Mouse (Mus musculus): ENCODE measurements around the gene Gm49337. TPM values are rescaled to one million over a fixed set of nuclear protein-coding genes. Genes with fewer than 3 reads are reported as not detected.

Gene Gm49337
- total and polyA plus RNA-seq, 2 experiments from 2014 or later: not detected

DNA sequence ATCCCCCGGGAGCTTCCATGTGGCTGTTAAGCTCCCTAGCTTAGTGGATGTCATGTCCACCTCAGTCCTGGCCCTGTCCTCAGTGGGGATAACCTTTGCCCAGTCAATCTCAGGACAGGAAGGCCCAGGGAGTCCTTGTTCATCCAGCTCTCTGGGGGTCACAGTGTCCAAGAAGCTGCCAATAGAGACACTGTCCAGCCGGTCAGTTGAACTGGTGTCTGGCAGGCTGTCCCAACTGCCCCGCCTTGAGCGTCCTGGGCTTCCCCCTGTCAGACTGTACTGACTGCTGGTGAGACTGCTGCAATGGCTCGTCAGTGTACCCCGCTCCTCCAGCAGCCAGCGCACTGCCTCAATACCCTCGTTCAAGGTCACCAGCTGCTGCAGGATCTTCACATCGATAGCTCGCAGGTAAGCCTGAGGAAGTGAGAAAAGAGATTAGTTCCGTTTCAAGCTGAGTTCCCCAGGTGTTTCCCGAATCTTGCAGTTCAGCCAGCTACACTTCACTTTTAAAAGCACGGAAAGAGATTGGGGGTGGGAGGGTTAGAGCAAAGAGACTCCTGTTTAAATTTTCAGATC is 35.7 kb upstream of the Gm49337 start:
- no peak overlapping the region for H3K9ac ChIP-seq
- WGBS: 55% methylated on average over 13 of the region's 13 CpGs
- peaks cover 5% of the 10 kb centered on the region; the same call in 1 of the 2 replicates for H3K4me1 ChIP-seq (ENCODE audit: insufficient read depth)
- no peak overlapping the region for H3K27ac ChIP-seq (ENCODE audit: low read depth, low read length)
- TF ChIP-seq CTCF (IDR thresholded peaks at IDR 0.05; ENCODE audit: low read depth): no peak
- no peak overlapping the region for H3K4me3 ChIP-seq (ENCODE audit: low read depth, low read length)
- H3K9me3 ChIP-seq (ENCODE audit: low read length): no peaks in the 10 kb centered on the region
- DNase-seq (no peak), ATAC-seq (no peak)
- no peaks in the 10 kb centered on the region for H3K36me3 ChIP-seq (ENCODE audit: insufficient read depth)
- H3K27me3 ChIP-seq (ENCODE audit: insufficient read depth, low read length): no peaks in the 10 kb centered on the region
- H3K4me2 ChIP-seq (ENCODE audit: low read depth): no peak overlapping the region

GRCm38 (mm10) chr4:116140801-116141574 is 32.2 kb upstream of the Gm49337 start:
- Histone ChIP-seq H3K4me2 (ENCODE audit: low read depth) (no peak overlapping the region), H3K27ac (ENCODE audit: low read depth, low read length) (peak overlapping the region; percentile 54; the same call in 1 of the 2 replicates), H3K36me3 (ENCODE audit: insufficient read depth) (no peaks in the 10 kb centered on the region), H3K4me3 (ENCODE audit: low read depth, low read length) (no peak overlapping the region), H3K4me1 (ENCODE audit: insufficient read depth) (peaks cover 5% of the 10 kb centered on the region; the same call in 1 of the 2 replicates), H3K27me3 (ENCODE audit: insufficient read depth, low read length) (no peaks in the 10 kb centered on the region), H3K9me3 (ENCODE audit: low read length) (no peaks in the 10 kb centered on the region), H3K9ac (no peak overlapping the region)
- ATAC-seq (peak; percentile 70), DNase-seq (peak; percentile 61)
- TF ChIP-seq CTCF (IDR thresholded peaks at IDR 0.05; ENCODE audit: low read depth): no peak
- 76% methylated on average over 7 of the region's 7 CpGs for WGBS

GRCm38 (mm10) chr4:116141736-116142135 is 31.4 kb upstream of the Gm49337 start:
- no peaks in the 10 kb centered on the region for H3K27me3 ChIP-seq (ENCODE audit: insufficient read depth, low read length)
- WGBS: 88% methylated on average over 1 of the region's 1 CpGs
- H3K9ac ChIP-seq: no peak overlapping the region
- H3K9me3 ChIP-seq (ENCODE audit: low read length): no peaks in the 10 kb centered on the region
- H3K4me3 ChIP-seq (ENCODE audit: low read depth, low read length): no peak overlapping the region
- H3K4me2 ChIP-seq (ENCODE audit: low read depth): no peak overlapping the region
- H3K36me3 ChIP-seq (ENCODE audit: insufficient read depth): no peaks in the 10 kb centered on the region
- H3K4me1 ChIP-seq (ENCODE audit: insufficient read depth): peaks cover 5% of the 10 kb centered on the region; the same call in 1 of the 2 replicates
- peak overlapping the region; percentile 54; the same call in 1 of the 2 replicates for H3K27ac ChIP-seq (ENCODE audit: low read depth, low read length)
- DNase-seq: no peak
- ATAC-seq: no peak
- TF ChIP-seq CTCF (IDR thresholded peaks at IDR 0.05; ENCODE audit: low read depth): no peak

DNA sequence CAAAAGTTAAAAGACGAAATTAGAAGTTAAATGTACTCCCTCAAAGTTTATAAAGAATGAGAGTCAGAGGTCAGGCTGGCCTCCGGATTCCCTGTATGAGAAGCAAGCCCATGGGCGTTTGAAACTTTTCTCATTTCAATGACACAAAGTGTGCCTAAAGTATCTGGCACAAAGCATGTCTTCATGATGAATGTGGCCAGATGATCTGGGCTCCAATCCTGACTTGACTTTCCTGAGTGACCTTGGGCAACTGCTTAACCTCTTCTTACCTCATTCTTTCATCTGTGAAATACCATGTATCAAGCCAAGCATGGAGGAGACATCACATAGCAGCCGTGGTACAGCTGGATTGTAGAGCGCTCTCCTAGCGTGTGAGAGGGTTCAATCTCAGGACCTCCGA is 30.9 kb upstream of the Gm49337 start:
- Histone ChIP-seq H3K9me3 (ENCODE audit: low read length) (no peaks in the 10 kb centered on the region), H3K27ac (ENCODE audit: low read depth, low read length) (no peak overlapping the region), H3K4me2 (ENCODE audit: low read depth) (no peak overlapping the region), H3K9ac (no peak overlapping the region), H3K4me3 (ENCODE audit: low read depth, low read length) (no peak overlapping the region), H3K27me3 (ENCODE audit: insufficient read depth, low read length) (no peaks in the 10 kb centered on the region), H3K36me3 (ENCODE audit: insufficient read depth) (no peaks in the 10 kb centered on the region), H3K4me1 (ENCODE audit: insufficient read depth) (peaks cover 5% of the 10 kb centered on the region; the same call in 1 of the 2 replicates)
- 88% methylated on average over 7 of the region's 7 CpGs for WGBS
- no peak for TF ChIP-seq CTCF (IDR thresholded peaks at IDR 0.05; ENCODE audit: low read depth)
- DNase-seq: no peak
- no peak for ATAC-seq

GRCm38 (mm10) chr4:116143317-116143811 is 29.8 kb upstream of the Gm49337 start:
- H3K9me3 ChIP-seq (ENCODE audit: low read length): no peaks in the 10 kb centered on the region
- peaks cover 5% of the 10 kb centered on the region; the same call in 1 of the 2 replicates for H3K4me1 ChIP-seq (ENCODE audit: insufficient read depth)
- DNase-seq (no peak), ATAC-seq (no peak)
- H3K36me3 ChIP-seq (ENCODE audit: insufficient read depth): no peaks in the 10 kb centered on the region
- 5% methylated on average over 7 of the region's 7 CpGs for WGBS
- TF ChIP-seq CTCF (IDR thresholded peaks at IDR 0.05; ENCODE audit: low read depth): no peak
- H3K27me3 ChIP-seq (ENCODE audit: insufficient read depth, low read length): no peaks in the 10 kb centered on the region
- H3K4me2 ChIP-seq (ENCODE audit: low read depth): peak overlapping the region; percentile 88
- no peak overlapping the region for H3K27ac ChIP-seq (ENCODE audit: low read depth, low read length)
- no peak overlapping the region for H3K9ac ChIP-seq
- H3K4me3 ChIP-seq (ENCODE audit: low read depth, low read length): peak overlapping the region; percentile 70

DNA sequence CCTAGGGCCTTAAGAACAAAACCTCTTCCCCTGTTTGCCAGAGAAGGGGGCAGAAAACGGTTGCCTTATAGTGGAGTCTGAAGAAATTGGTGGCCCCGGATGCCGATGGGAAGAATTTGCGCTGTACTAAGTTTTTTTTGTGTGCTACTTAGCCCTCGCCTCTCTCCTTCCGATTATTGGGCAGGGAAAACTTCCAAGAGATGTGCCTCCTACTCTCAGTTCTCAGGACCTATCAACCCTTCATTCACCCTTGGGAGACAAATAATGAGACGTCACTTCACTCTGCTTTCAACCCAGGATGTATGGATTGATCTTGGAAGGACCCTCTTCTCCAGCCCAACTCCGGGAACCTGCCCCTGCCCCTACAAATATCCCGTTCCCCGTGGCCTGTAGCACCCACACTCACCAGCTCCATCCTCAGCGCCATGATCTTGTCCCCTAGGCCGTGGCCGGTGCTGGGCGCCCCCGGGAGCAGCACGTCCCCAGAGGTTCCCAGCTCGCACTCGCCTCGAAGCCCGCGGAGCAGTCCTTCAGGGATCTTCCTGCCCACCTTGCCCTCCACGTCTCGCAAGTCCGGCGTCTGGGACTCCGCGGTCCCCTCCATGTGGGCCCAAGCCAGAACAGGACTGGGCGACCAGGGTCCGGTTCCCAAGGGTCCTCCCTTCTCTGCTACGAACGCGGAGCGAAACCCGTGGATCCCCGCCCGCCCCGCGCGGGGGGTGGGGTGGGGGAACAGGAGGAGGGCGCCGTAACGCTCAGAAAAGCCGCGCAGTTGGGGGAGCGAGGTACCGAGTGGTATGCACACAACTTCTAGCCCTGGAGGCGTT is 29.1 kb upstream of the Gm49337 start:
- Histone ChIP-seq H3K9ac (peak overlapping the region; percentile 73), H3K4me1 (ENCODE audit: insufficient read depth) (peaks cover 5% of the 10 kb centered on the region; the same call in 1 of the 2 replicates), H3K27ac (ENCODE audit: low read depth, low read length) (peak overlapping the region; percentile 30; the same call in 1 of the 2 replicates), H3K9me3 (ENCODE audit: low read length) (no peaks in the 10 kb centered on the region), H3K4me2 (ENCODE audit: low read depth) (peak overlapping the region; percentile 88), H3K36me3 (ENCODE audit: insufficient read depth) (no peaks in the 10 kb centered on the region), H3K4me3 (ENCODE audit: low read depth, low read length) (peak overlapping the region; percentile 70), H3K27me3 (ENCODE audit: insufficient read depth, low read length) (no peaks in the 10 kb centered on the region)
- under 1% methylated on average over 47 of the region's 47 CpGs for WGBS
- DNase-seq (peak; percentile 70), ATAC-seq (peak; percentile 84)
- TF ChIP-seq CTCF (IDR thresholded peaks at IDR 0.05; ENCODE audit: low read depth): peak; percentile 2; the same call in 1 of the 2 replicates

Measured in forebrain, postnatal 0 days (tissue).